Mouse (Mus musculus) midbrain, embryonic 13.5 days (tissue): ENCODE measurements at regions not wholly inside any gene's neighbourhood (a gene's known extent, or its start where the extent isn't known, plus 50 kb on each side); places are given as distances from the start of the nearest gene placed in this dataset.

Source experiments
- ATAC-seq: fragments of 200-750 bp; cut with Nextera tagmentation; 2 replicates; pipeline ENCODE4 v1.8.0; 2017; ENCODE audit warnings: mild to moderate bottlenecking, moderate TSS enrichment, moderate library complexity
- H3K27ac ChIP-seq: fragments of 300-500 bp; sonication (generic); 2 replicates; pipeline ENCODE4 v1.5.1; 2015; ENCODE audit warnings: inconsistent platforms, mild to moderate bottlenecking, moderate library complexity
- H3K27me3 ChIP-seq: fragments of 300-500 bp; sonication (generic); 2 replicates; pipeline ENCODE4 v1.6.1; 2015; ENCODE audit warnings: mild to moderate bottlenecking, inconsistent platforms
- H3K36me3 ChIP-seq: fragments of 300-500 bp; sonication (generic); 2 replicates; pipeline ENCODE4 v1.6.1; 2015; ENCODE audit warnings: mild to moderate bottlenecking, inconsistent platforms
- H3K4me1 ChIP-seq: fragments of 300-500 bp; sonication (generic); replicated peaks from 2 replicates; pipeline ENCODE4 v1.6.1; 2015; ENCODE audit warnings: inconsistent platforms
- H3K4me2 ChIP-seq: fragments of 300-500 bp; sonication (generic); replicated peaks from 2 replicates; pipeline ENCODE4 v1.6.1; 2015; ENCODE audit warnings: moderate library complexity, mild to moderate bottlenecking, inconsistent platforms
- H3K4me3 ChIP-seq: fragments of 300-500 bp; sonication (generic); replicated peaks from 2 replicates; pipeline ENCODE4 v1.5.1; 2015; ENCODE audit warnings: mild to moderate bottlenecking, inconsistent platforms
- H3K9ac ChIP-seq: fragments of 300-500 bp; sonication (generic); replicated peaks from 2 replicates; pipeline ENCODE4 v1.6.1; 2015; ENCODE audit warnings: mild to moderate bottlenecking, inconsistent platforms
- H3K9me3 ChIP-seq: fragments of 300-500 bp; sonication (generic); 2 replicates; pipeline ENCODE4 v1.6.1; 2016; ENCODE audit warnings: mild to moderate bottlenecking, inconsistent platforms
- WGBS: fragments of 180-500 bp; shearing (Covaris S2); methylation state at CpG from one replicate; pipeline ENCODE4 v1.1.7; 2015; 5-methylcytosine and 5-hydroxymethylcytosine counted together

GRCm38 (mm10) chr17:10105299-10105698 lies 214.4 kb downstream of the Qk start:
- ATAC-seq, result no peak
- Histone ChIP-seq H3K9me3 (no peaks in the 10 kb centered on the region), H3K36me3 (no peaks in the 10 kb centered on the region), H3K4me3 (no peak overlapping the region), H3K27me3 (no peaks in the 10 kb centered on the region), H3K27ac (no peak overlapping the region), H3K9ac (no peak overlapping the region), H3K4me1 (peaks cover 14% of the 10 kb centered on the region), H3K4me2 (no peak overlapping the region)
- 85% methylated on average over 3 of the region's 3 CpGs for WGBS

GRCm38 (mm10) chr17:10098199-10098598 lies 221.5 kb downstream of the Qk start:
- H3K4me1 ChIP-seq, result no peaks in the 10 kb centered on the region
- no peaks in the 10 kb centered on the region for H3K27me3 ChIP-seq
- H3K36me3 ChIP-seq, result no peaks in the 10 kb centered on the region
- no peak for ATAC-seq
- 74% methylated on average over 4 of the region's 4 CpGs for WGBS
- no peak overlapping the region for H3K9ac ChIP-seq
- H3K9me3 ChIP-seq, result no peaks in the 10 kb centered on the region
- no peak overlapping the region for H3K4me2 ChIP-seq
- no peak overlapping the region for H3K27ac ChIP-seq
- no peak overlapping the region for H3K4me3 ChIP-seq

- H3K4me1 ChIP-seq, result no peaks in the 10 kb centered on the region
- no peak overlapping the region for H3K4me2 ChIP-seq
- no peak overlapping the region for H3K27ac ChIP-seq
- no peaks in the 10 kb centered on the region for H3K27me3 ChIP-seq
- ATAC-seq, result no peak
- 0 out of 2 replicates have a peak, but pooled peaks cover 5% of the 10 kb centered on the region for H3K9me3 ChIP-seq
- H3K36me3 ChIP-seq, result no peaks in the 10 kb centered on the region
- no peak overlapping the region for H3K4me3 ChIP-seq
- no peak overlapping the region for H3K9ac ChIP-seq
Measured at GRCm38 (mm10) chr17:10097691-10098090, 222.0 kb downstream of the Qk start.

- Histone ChIP-seq H3K4me2 (no peak overlapping the region), H3K27me3 (no peaks in the 10 kb centered on the region), H3K4me3 (no peak overlapping the region), H3K27ac (no peak overlapping the region), H3K9me3 (peaks cover 16% of the 10 kb centered on the region; the same call in 1 of the 2 replicates), H3K9ac (no peak overlapping the region), H3K36me3 (no peaks in the 10 kb centered on the region), H3K4me1 (no peaks in the 10 kb centered on the region)
- 94% methylated on average over 3 of the region's 3 CpGs for WGBS
- no peak for ATAC-seq
Measured at GRCm38 (mm10) chr17:10095841-10096301, 223.8 kb downstream of the Qk start.

GRCm38 (mm10) chr17:10094108-10094521 lies 225.5 kb downstream of the Qk start:
- H3K4me2 ChIP-seq, result no peak overlapping the region
- H3K9ac ChIP-seq, result no peak overlapping the region
- no peak for ATAC-seq
- no peaks in the 10 kb centered on the region for H3K27me3 ChIP-seq
- H3K4me1 ChIP-seq, result no peaks in the 10 kb centered on the region
- H3K36me3 ChIP-seq, result no peaks in the 10 kb centered on the region
- 95% methylated on average over 3 of the region's 3 CpGs for WGBS
- no peak overlapping the region for H3K4me3 ChIP-seq
- H3K9me3 ChIP-seq, result peaks cover 16% of the 10 kb centered on the region; the same call in 1 of the 2 replicates
- H3K27ac ChIP-seq, result no peak overlapping the region

GRCm38 (mm10) chr17:10093437-10094107 lies 226.1 kb downstream of the Qk start:
- H3K27ac ChIP-seq, result no peak overlapping the region
- H3K4me2 ChIP-seq, result no peak overlapping the region
- WGBS, result 83% methylated on average over 8 of the region's 8 CpGs
- no peaks in the 10 kb centered on the region for H3K4me1 ChIP-seq
- no peak overlapping the region for H3K4me3 ChIP-seq
- H3K9me3 ChIP-seq, result peaks cover 16% of the 10 kb centered on the region; the same call in 1 of the 2 replicates
- ATAC-seq, result no peak
- H3K27me3 ChIP-seq, result no peaks in the 10 kb centered on the region
- H3K9ac ChIP-seq, result no peak overlapping the region
- H3K36me3 ChIP-seq, result no peaks in the 10 kb centered on the region

GRCm38 (mm10) chr17:10087192-10087886 lies 232.3 kb downstream of the Qk start:
- H3K27me3 ChIP-seq, result no peaks in the 10 kb centered on the region
- no peak overlapping the region for H3K27ac ChIP-seq
- no peak overlapping the region for H3K4me3 ChIP-seq
- no peak overlapping the region for H3K4me2 ChIP-seq
- peaks cover 10% of the 10 kb centered on the region; the same call in 1 of the 2 replicates for H3K9me3 ChIP-seq
- no peaks in the 10 kb centered on the region for H3K36me3 ChIP-seq
- WGBS, result 84% methylated on average over 7 of the region's 7 CpGs
- no peak for ATAC-seq
- H3K9ac ChIP-seq, result no peak overlapping the region
- H3K4me1 ChIP-seq, result no peaks in the 10 kb centered on the region; the same call in 1 of the 2 replicates

GRCm38 (mm10) chr17:10086558-10086957 lies 233.1 kb downstream of the Qk start:
- Histone ChIP-seq H3K9me3 (0 out of 2 replicates have a peak, but pooled peaks cover 5% of the 10 kb centered on the region), H3K27me3 (no peaks in the 10 kb centered on the region), H3K36me3 (no peaks in the 10 kb centered on the region), H3K4me3 (no peak overlapping the region), H3K27ac (no peak overlapping the region), H3K4me2 (no peak overlapping the region), H3K4me1 (no peaks in the 10 kb centered on the region; the same call in 1 of the 2 replicates), H3K9ac (no peak overlapping the region)
- no peak for ATAC-seq
- WGBS, result 85% methylated on average over 2 of the region's 2 CpGs

GRCm38 (mm10) chr17:10086132-10086531 lies 233.5 kb downstream of the Qk start:
- WGBS, result 79% methylated on average over 2 of the region's 2 CpGs
- no peaks in the 10 kb centered on the region for H3K27me3 ChIP-seq
- no peaks in the 10 kb centered on the region; the same call in 1 of the 2 replicates for H3K4me1 ChIP-seq
- no peak overlapping the region for H3K9ac ChIP-seq
- no peak overlapping the region for H3K4me3 ChIP-seq
- no peak overlapping the region for H3K27ac ChIP-seq
- ATAC-seq, result no peak
- H3K4me2 ChIP-seq, result no peak overlapping the region
- H3K9me3 ChIP-seq, result 0 out of 2 replicates have a peak, but pooled peaks cover under 1% of the 10 kb centered on the region
- no peaks in the 10 kb centered on the region for H3K36me3 ChIP-seq

GRCm38 (mm10) chr17:10081721-10082120 lies 237.9 kb downstream of the Qk start:
- Histone ChIP-seq H3K27ac (no peak overlapping the region), H3K27me3 (no peaks in the 10 kb centered on the region), H3K4me2 (no peak overlapping the region), H3K4me3 (no peak overlapping the region), H3K9me3 (no peaks in the 10 kb centered on the region), H3K9ac (no peak overlapping the region), H3K4me1 (peaks cover 7% of the 10 kb centered on the region), H3K36me3 (no peaks in the 10 kb centered on the region)
- ATAC-seq, result no peak
- 70% methylated on average over 10 of the region's 10 CpGs for WGBS

GRCm38 (mm10) chr17:10079853-10080650 lies 239.6 kb downstream of the Qk start:
- H3K9ac ChIP-seq, result no peak overlapping the region
- H3K4me3 ChIP-seq, result no peak overlapping the region
- ATAC-seq, result no peak
- no peak overlapping the region for H3K27ac ChIP-seq
- no peaks in the 10 kb centered on the region for H3K27me3 ChIP-seq
- WGBS, result 88% methylated on average over 15 of the region's 15 CpGs
- no peak overlapping the region for H3K4me2 ChIP-seq
- H3K36me3 ChIP-seq, result no peaks in the 10 kb centered on the region
- no peaks in the 10 kb centered on the region for H3K9me3 ChIP-seq
- peaks cover 7% of the 10 kb centered on the region for H3K4me1 ChIP-seq
